Mouse (Mus musculus): ENCODE results near the gene Evx2.
A peak's percentile ranks its signal among the peaks of the same experiment; 100 is the strongest.

The Evx2 gene

DNA sequence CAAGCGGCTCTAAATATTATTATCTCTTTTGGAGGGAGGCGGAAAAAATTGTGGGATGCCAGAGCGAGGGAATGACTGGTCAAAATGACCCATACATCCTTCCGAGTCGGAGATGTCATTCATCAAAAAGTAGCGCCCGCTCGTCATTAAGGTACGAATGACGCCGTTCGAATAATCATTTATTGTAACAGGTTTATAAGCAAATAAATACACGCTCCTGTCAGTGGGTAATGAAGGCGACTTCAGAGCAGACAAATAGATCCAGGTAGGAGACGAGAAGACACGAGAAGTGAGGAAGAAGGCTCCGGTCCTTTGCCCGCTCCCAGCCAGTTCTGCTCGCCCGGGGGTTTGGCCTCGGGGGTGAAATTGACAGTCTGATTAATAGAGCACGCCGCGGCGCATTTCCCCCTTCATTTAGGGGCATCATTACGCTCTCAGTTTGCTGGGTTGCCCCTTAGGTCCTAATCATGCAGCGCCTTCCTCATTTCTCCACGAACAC, at the start of gene Evx2:
TSS of gene Evx2 (minus strand) at position 51 of the 499 bp plus-strand sequence.
- DNase-seq (ENCODE audit: low spot score in 2 of 2), result no peak

DNA sequence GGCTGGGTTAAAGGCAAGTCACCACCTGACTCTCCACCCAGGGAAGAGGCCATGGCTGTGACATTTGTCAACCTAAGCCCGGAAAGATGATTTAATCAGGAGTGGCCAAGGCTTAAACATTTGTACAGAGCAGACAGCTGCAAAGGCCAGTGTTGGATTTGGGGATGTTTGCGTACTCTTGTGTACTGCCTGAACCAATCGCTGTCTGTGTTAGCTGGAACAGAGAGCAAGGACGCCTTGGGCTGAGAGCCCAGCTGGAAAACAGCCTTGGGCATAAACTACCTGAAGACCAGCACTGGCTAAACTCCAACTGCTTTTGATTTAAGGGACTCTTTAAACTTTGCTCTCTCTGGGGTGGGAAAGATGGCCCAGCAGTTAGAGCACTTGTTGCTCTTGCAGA, 49.3 kb upstream of the Evx2 start:
- DNase-seq (ENCODE audit: low spot score in 2 of 2), result no peak

DNA sequence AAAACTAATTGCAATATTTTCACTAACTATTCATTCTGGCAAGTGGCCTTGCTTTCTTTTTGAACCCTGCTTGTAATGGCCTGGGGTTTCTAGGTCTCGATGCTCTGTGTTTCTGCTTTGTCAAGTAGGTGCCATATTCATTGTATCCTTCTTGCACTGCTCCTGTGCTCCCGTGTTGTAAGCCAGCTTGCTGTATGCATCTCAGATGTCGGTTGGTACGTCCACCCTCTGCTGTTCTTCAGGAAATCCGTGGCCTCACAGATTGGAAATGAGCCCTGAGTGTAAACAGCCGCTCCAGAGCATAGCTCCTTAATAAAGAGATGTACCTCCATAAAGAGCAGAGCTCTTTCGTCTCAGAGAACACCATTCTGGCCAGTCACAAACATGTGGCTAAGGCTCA, 48.2 kb upstream of the Evx2 start:
- no peak for DNase-seq (ENCODE audit: low spot score in 2 of 2)

DNA sequence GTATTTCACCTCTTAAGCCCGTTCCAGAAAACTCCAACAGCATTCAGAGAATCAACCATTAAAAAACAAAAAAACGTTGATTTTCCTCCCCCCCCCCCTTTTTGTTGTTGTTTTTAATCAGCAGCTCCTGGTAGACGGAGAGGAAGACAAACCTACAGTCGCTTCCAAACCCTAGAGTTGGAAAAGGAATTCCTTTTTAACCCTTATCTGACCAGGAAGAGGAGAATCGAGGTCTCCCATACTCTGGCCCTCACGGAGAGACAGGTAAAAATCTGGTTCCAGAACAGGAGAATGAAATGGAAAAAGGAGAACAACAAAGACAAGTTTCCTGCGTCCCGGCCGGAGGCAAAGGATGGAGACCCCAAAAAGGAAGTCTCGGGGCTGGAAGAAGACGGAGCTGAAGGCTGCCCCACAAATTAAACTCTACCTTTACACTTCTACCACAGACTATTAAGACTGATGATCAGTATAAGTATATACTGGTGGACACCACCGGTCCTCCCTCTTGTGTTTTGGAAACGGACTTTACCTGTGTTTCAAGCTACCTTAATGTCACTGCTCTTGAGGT, 47.1 kb upstream of the Evx2 start:
- no peak for DNase-seq (ENCODE audit: low spot score in 2 of 2)

DNA sequence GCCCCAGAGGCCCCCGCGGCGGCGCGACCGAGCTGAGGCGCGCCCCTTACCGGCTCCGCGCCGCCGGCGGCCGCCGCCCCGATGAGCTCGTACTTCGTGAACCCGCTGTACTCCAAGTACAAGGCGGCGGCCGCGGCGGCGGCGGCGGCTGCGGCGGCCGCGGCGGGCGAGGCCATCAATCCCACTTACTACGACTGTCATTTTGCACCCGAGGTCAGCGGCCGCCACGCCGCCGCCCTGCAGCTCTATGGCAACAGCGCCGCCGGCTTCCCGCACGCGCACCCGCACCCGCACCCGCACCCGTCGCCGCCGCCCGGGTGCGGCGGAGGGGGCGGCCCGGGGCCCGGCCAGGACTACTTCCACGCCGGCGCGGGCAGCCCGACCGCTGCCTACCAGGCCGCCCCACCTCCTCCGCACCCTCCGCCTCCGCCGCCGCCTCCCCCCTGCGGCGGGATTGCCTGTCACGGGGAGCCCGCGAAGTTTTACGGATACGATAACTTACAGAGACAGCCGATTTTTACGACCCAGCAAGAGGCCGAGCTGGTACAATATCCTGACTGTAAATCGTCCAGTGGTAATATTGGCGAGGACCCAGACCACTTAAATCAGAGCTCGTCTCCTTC, 46.2 kb upstream of the Evx2 start:
- DNase-seq (ENCODE audit: low spot score in 2 of 2), result no peak

DNA sequence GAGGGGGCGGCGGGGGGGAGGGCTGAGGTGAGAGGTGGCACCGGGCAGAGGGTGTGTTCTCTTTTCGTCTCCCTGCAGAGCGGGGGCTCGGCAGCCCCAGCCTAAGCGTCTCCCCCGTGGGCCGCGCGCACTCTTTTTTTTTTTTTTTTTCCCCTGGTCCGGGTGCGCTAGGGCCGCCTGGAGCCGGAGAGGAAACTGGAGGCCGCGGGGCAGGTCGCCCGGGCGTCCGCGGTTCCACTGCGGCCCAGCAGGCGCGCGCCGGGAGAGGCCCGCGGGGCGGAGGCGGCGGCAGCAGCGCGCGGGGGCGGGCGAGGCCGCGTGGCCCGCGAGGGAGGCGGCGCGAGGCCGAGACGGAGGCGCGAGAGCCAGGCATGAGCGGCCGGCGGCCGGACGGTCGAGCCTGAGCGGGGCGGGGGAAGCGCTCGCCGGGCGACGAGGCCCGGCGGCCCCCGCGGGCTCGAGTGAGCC, 45.7 kb upstream of the Evx2 start:
- no peak for DNase-seq (ENCODE audit: low spot score in 2 of 2)

DNA sequence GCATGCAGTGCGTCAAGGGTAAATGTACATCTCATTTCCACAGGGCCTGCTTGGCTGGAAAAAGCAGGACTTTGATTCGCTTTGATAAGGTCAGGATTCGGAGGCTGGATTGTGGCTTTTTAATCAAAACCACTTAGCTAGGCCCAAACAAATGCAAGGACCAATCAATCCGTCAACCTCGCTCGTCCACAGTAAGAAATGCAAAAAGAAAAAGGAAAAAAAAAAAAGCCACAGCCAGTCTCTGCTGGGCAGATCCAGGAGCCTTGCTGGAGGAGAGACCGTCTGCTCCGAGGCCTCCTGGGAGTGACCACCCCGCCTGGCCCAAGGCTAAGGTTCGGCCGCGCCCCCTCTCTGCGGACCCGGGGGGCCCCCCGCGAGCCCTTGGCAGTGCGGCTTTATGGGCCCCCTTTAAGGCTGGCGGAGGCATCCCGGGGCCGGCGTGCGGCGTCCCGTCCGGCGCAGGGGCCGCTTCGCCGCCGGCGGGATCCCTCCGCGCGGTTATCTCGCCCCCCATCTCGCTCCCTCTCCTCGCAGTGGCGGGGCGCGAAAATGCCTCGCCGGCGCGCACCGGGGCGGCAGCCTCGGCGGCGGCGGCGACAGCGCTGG, 45.1 kb upstream of the Evx2 start, which contains the start of gene Hoxd8:
TSS of gene Hoxd8 (plus strand) at position 223 of the 606 bp plus-strand sequence.
- DNase-seq (ENCODE audit: low spot score in 2 of 2), result no peak

DNA sequence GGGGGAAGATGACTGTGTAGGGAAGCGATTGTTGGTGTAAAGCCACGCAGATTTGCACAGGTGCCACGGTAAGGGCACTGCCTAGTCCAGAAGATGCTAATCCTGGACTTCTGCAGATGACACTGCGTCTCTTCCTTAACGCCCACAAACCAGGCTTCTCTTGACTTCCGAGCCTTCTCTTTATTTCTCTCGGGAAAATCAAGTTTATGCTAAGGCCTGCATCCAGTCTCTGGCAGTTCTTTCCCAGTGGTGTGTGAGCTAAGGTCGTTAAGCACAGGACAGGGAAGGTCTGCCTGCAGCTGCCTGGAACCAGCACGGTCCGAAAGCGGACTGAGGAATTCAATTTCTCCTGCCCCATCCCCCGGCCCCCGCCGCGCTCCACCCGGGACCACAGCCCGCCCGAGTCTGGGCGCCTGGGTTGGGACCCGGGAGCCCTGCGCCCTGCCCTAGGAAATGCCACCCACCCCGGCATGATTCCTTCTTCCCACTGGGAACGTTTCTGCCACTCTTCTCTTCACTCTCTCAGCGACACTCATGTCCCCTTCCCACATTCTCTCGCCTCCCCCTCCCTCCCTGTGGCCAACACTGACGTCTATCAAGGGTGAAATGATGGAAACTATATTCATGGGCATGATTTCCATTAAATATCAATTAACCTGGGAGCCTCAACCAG, 44.5 kb upstream of the Evx2 start:
- DNase-seq (ENCODE audit: low spot score in 2 of 2), result no peak

DNA sequence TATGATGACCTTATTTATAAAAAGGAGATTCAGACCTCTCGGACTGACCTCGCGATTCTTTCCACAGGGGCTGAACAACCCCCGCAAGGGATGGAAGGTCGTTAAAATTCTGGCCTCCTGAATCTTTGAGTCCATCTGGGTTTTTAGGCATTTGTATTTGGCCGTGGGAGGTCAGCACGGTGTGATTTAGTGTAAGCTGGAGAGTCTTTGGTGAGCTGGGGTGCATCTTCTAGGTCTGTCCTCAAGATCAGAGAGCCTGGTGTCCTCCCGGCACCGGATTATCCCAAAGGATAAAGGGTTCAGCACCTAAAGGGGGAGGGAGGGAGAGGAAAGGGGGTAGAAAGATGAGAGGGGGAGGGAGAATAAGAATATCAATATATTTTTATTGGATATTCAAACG, 44.0 kb upstream of the Evx2 start:
- no peak for DNase-seq (ENCODE audit: low spot score in 2 of 2)

DNA sequence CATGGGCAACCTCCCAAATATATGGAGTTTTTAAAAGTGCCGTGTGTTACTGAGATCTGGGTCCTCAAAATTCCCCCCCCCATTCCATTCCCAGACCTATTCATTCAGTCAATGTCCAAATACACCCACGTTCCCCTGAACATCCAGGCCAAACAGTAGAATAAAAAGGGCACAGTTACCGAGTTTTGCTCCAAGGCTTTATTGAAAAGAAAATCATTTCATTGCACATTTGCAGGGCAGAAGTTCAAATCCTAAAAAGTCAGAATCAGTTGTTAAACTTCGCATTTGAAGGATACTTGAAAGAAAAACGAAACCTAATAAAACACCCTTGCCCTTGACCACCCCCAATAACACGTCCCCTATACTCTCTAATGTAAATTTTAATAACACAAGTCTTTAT, 43.5 kb upstream of the Evx2 start:
- DNase-seq (ENCODE audit: low spot score in 2 of 2), result no peak

DNA sequence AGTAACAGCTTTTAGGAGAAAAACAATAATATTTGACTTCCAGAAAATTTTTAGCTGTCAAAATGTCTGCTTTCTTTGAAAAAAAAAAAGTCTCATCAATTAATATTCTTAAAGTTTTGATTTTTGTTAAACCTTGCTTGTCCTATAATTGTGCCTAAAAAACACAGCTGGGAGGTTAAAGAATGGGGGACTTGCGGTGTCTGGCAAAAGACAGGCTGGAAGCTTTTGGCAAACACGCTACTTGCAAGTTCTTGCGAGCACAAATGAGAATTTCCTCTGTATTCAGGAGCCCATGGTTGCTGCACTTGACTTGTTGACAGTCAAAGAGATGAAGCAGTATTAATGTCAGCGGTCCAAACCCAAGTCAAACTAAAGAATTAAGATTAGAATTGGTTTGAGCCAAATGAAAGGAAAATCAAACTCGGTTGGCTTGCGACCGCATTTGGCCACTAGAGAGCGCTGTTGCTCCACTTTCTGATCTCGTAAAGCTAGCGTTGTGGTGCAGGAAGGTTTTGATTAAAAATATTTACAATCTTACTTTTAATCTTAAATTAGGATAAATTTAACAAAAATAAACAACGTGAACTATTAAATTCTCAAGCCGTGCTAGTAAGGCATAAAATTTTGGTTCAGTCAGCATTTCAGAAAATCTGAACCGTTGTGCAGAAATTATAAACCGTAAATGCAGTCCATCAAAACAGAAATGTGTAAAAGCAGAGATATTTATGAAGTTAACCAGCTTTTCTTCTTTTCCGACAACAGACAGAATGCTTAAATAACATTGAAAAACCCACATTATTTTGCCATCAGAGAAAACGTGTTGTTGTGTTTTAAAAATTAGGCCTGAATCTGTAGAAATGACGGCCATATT, 42.8 kb upstream of the Evx2 start:
- DNase-seq (ENCODE audit: low spot score in 2 of 2), result peak; percentile 84 to 89

DNA sequence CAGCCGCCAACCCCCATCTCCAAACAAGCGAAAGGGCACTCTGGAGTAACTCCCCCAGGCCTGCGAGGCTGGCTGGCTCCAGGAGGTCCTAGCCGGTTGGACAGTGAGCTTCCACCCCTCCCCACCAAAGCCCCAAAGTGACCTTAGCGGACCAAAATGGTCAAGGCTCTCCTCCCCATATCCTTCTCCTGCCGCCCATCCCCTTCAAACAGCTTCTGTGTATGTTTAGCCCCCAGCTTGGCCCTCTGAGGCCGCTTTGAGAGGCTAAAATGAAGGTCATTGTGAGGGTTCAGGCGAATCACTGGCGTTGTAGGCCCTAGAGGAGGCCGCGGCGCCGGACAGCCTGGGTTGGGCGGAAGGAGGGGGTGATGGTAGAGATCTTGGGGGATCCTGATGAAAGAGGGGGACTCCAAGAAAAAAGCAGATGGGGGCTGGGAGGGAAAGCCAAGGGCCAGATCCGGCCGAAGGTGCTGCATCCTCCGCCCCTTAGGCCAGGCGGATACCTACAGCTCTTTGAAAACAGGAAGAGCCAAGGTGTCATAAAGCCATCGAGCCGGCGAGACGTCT, 41.3 kb upstream of the Evx2 start:
- DNase-seq (ENCODE audit: low spot score in 2 of 2), result no peak

DNA sequence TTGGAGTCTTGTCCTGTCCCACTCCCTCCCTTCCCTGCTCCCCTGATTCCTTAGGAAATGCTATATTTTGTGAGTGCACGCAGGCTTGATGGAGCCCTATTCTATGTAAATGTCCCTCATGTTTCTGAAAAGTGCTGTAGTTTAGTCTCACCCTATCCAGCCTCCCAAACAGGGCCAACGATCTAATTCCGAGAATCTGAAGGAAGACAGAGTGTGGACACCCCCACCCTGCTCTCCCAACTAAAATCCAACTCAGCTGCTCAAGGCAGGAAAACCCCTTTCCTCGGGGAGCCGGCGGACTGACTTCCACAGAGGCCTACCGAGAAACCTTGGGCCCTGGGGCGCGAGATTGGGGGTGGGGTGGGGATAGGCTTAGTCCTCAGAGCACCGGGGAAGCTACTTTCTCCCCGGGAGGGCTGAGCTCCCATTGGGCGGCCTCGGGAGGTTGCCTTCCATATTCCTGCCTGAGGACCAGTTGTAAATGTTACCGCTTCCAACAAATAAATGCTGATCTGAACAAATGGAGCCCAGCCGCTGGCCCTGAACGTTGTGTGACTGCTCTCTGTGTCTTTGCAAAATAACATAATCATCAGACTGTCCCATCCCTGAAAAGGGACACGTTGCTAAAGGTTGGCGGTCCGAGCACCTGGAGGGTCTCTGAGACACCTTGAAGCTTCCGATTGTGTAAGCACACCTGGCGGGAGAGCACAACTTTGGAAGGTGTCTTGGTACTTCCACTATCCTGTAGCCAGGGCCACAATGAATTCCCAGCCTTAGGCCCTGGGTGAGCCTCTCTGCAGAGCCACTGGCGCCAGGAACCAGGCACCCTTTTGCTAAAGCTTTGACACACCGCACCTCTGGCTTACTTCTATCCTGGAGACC, 40.5 kb upstream of the Evx2 start:
- no peak for DNase-seq (ENCODE audit: low spot score in 2 of 2)

DNA sequence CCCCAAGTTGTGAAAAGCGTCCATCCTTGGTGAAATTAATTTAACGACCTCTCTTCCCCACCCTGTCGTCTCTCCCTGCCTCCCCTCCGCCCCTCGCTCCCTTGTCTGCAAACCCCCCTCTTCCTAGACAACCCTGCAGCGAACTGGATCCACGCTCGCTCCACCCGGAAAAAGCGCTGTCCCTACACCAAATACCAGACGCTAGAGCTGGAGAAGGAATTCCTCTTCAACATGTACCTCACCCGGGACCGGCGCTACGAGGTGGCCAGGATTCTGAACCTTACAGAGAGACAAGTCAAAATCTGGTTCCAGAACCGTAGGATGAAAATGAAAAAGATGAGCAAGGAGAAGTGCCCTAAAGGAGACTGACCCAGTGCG, 39.7 kb upstream of the Evx2 start:
- no peak for DNase-seq (ENCODE audit: low spot score in 2 of 2)

DNA sequence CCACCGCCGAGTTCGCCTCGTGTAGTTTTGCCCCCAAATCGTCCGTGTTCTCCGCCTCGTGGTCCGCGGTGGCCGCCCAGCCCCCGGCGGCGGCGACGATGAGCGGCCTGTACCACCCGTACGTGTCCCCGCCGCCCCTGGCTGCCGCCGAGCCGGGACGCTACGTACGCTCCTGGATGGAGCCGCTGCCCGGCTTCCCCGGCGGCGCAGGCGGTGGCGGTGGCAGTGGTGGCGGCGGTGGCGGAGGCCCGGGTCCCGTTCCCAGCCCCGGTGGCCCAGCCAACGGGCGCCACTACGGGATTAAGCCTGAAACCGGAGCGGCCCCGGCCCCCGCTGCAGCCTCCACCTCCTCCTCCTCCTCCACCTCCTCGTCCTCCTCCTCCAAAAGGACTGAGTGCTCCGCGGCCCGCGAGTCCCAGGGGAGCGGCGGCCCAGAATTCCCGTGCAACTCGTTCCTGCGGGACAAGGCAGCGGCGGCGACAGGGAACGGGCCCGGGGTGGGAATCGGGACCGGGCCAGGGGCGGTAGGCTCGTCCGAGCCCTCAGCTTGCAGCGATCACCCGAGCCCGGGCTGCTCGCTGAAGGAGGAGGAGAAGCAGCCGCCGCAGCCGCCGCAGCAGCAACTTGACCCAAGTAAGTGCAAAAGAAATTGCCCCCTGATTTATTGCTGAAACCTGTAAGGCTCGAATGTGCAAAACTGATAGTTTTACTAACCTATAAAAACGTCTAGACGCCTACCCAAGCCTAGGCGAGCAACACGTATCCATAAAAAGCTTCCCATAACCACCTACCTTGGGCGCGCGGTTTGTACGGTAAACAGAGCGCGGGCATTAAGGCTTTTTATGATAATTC, 39.1 kb upstream of the Evx2 start:
- no peak for DNase-seq (ENCODE audit: low spot score in 2 of 2)

DNA sequence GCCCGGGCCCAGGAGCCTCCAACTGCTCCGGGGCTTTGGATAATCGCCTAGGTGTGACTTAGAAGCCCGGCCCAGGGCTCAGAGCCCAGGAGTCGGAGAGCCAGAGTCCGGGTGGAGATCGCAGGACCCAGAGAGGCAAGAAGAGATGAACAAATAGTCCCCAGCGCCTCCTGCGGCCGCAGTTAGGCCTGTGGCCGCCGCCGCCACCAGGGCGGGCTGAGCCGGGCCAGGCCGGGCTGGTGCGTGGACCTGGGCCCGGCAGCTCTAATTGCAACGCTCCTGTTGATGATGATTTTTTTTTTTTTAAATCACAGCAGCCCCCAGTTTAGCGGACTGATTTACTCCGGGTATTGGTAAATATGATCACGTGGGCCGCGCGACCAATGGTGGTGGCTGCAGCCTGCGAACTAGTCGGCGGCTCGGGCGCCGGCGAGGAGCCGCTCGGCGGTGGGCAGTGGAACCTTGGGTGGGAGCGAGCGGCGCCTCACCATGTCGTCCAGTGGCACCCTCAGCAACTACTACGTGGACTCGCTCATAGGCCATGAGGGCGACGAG, 38.3 kb upstream of the Evx2 start, which contains the start of gene Hoxd9:
TSS of gene Hoxd9 (plus strand) at position 161 of the 555 bp plus-strand sequence.
- no peak for DNase-seq (ENCODE audit: low spot score in 2 of 2)

DNA sequence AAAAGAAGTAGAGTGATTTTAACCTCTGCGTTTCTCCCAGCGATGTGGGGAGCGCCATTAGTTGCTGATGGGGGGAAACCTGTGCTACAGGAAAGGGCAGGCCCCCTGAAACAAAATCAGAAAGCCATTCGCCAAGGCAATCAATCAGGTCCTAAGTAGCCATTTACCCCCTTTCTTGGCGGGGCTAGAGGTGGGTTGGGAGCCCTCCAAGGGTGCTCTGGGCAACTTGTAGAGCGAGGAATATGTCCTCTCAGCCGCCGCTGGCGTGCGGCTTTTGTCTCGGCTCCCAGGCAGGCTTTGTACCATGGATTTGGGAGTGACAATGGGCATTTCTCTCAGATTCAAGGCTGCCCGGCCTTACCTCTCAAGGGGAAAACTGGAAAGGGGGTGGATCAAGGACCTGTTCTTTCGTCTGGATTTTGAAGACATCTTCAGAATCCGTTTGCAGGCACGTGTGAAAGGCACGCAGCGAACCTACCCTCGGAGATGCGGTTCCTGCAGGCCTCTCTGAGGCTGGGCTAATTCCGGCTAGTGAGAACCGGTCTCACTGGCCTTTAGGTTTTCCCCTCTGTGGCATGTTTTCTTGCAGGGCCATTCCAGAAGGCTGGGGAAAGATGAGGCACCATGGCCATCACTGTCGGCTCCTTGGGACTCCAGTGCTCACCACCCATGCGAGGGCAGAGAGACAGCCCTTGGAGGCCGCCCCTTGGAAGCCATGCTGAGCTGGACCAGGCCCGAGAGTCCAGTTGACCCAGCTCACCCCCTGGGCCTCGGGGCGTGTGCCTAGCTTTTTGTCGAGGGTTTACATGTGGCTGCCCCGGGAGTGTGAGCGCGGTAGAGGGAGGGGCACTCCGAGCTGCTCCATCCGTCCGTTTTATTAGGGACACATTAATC, 37.3 kb upstream of the Evx2 start:
- no peak for DNase-seq (ENCODE audit: low spot score in 2 of 2)

Measured in right cerebral cortex, adult 2 months (tissue).